Mouse (Mus musculus): ENCODE measurements around the gene Dnajb11.

Dnajb11 gene

DNA sequence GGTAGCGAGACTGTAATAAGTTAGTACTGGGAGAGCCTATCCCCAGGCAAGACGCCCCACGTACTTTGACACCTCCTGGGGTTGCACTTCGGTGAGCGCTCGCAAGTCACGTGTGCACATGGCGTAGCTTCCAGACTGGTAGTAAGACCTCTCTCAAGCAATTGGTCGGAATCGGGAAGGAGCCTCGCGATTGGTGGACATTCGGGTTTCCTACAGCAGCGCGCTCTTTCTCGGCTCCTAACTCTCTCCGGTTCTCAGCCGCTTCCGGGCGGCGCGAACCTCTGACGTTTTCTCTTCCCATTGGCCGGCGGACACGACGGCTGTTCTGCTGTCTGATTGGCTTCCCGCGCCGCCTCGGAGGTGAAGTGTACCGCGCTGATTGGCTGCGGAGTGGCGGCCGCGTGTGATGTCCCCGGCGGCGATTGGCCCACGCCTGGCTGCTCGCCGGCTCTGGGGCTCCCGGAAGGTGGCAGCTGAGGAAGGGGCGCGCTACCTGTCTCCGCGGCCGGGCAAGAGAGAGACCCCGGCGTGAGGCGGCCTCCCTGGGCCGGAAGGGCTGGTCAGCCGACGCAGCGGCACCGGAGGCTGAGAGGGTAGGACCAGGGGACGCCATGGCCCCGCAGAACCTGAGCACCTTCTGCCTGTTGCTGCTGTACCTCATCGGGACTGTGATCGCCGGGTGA is at the start of gene Dnajb11, which contains the start of gene Tbccd1:
Dnajb11 (plus strand) TSS at position 415 of the 683 bp plus-strand sequence.
Tbccd1 (minus strand) TSS at position 239 of the 683 bp plus-strand sequence.
- DNase-seq (ENCODE audit: low read depth, low spot score) = peak; percentile 97

DNA sequence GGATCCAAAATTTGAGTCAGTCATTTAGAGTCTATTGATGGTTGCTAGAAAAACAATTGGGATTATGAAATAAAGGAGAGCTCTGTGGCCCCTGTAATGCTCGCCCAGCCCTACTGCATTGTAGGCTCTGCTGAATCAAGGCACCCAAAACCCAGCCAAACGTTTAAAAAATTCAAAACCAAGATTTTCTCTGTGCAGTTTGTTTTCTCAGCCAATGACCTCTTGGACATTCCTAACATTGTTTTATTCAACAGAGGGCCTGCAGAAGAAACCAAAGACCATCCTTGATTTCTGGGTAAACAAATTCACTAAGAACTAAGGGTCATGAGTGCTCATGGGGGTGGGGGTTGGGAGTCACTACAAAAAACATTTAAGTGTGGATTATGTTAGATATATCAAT is 46.2 kb upstream of the Dnajb11 start, which contains the start of gene Crygs:
Crygs (minus strand) TSS at position 101 of the 400 bp plus-strand sequence.
- DNase-seq (ENCODE audit: low read depth, low spot score) = no peak

DNA sequence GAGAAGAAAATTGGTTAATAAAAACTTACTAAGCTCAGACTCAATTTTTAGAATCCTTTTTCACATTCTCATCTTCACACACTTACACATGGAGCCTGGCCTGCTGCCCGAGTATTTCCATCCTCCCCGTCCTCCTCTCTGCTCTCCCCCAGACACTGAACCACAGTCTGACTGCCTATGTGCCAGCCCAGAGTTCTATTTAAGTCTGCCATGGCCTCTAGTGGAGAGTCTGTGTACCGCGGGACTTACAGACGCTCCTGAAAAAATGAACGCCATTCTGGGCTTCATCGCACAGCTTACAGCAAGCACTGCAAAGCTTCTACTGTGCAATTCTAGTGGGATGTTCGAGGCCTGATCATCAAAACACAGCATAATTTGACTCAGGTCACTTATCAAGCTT is 36.9 kb upstream of the Dnajb11 start:
- DNase-seq (ENCODE audit: low read depth, low spot score) = no peak

GRCm38 (mm10) chr16:22832932-22833525 is 24.6 kb upstream of the Dnajb11 start:
- no peak for DNase-seq (ENCODE audit: low read depth, low spot score)

- DNase-seq (ENCODE audit: low read depth, low spot score) = no peak
Measured at GRCm38 (mm10) chr16:22839146-22839857, 18.3 kb upstream of the Dnajb11 start.

GRCm38 (mm10) chr16:22842871-22843270 is 14.8 kb upstream of the Dnajb11 start:
- DNase-seq (ENCODE audit: low read depth, low spot score) = no peak

GRCm38 (mm10) chr16:22844061-22844801 is 13.4 kb upstream of the Dnajb11 start:
- no peak for DNase-seq (ENCODE audit: low read depth, low spot score)

GRCm38 (mm10) chr16:22844834-22845233 is 12.8 kb upstream of the Dnajb11 start:
- no peak for DNase-seq (ENCODE audit: low read depth, low spot score)

GRCm38 (mm10) chr16:22845481-22845880 is 12.2 kb upstream of the Dnajb11 start:
- no peak for DNase-seq (ENCODE audit: low read depth, low spot score)

DNA sequence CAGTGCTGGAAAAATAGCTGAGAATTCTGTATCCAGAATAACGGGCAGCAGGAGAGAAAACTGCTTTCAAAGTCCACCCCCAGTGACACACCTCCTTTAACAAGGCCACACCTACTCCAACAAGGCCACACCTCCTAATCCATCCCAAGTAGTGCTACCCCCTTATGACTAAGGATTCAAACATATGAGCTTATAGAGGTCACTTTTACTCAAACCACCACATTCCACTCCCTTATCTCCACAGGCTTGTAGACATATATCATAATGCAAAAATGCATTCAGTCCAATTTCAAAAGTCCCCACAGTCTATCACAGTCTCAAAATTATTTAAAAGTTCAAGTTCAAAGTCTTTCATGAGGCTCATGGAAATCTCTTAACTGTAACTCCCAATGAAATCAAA is 10.0 kb upstream of the Dnajb11 start:
- no peak for DNase-seq (ENCODE audit: low read depth, low spot score)

- no peak for DNase-seq (ENCODE audit: low read depth, low spot score)
Measured at GRCm38 (mm10) chr16:22848331-22848730, 9.3 kb upstream of the Dnajb11 start.

- DNase-seq (ENCODE audit: low read depth, low spot score) = no peak
Measured at GRCm38 (mm10) chr16:22852709-22853108, 4.9 kb upstream of the Dnajb11 start.

GRCm38 (mm10) chr16:22856773-22857172 is 872 bp upstream of the Dnajb11 start:
- DNase-seq (ENCODE audit: low read depth, low spot score) = peak; percentile 50

GRCm38 (mm10) chr16:22872397-22872796 is 14.8 kb downstream of the Dnajb11 start:
- no peak for DNase-seq (ENCODE audit: low read depth, low spot score)

DNA sequence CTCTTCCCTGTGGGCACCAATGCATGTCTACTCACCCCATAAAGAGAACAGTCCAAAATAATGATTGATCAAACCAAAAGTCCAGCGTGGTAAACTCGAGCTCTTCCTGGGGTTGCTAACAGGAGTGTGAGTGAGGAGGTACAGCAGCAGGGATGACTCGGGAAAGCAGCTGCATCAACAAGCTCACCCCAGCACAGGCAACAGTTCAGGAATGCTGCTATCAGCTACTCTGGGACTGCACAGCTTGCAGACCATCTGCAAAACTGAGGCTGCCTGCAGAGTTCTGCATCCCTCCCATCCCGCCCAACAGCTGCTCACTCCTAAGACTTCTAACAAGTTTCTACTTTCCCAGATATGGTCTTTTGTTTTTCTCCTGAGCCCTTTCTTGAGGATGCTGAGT is 15.7 kb downstream of the Dnajb11 start:
- DNase-seq (ENCODE audit: low read depth, low spot score) = no peak

- no peak for DNase-seq (ENCODE audit: low read depth, low spot score)
Measured at GRCm38 (mm10) chr16:22876218-22877043, 18.8 kb downstream of the Dnajb11 start.

DNA sequence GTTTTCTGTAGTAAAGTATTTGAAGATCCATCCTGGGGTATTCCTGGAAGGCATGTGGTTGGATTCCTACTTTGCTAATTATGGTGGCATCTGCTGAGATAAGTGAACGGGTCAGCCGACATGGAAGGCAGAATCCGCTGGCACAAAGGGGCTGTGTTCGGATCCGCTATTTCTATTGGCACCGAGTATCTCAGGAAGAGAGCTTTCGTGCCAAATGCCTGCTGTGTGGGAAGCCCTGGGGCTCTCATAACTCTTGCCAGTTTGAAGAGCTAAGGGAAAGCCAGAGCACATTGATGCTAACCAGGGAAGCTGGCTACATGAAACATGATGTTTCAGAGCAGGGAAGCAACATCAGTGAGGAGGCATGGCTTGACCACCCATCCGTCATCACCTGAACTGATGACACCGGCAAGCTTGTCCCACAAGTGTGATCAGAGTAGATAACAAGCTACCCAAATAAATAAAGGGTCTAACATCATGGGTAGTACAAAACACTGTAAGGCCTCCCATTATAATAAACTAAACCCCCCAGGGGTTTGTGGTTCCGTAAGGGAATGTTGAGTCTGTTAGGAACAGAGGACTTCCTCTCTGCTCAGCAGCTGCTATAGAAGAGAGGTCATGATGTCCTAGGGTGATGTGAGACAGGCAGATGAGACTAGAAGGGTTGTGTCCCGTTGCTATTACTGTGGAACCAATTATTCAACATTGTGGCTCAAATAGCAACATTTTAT is 20.2 kb downstream of the Dnajb11 start:
- DNase-seq (ENCODE audit: low read depth, low spot score) = no peak

DNA sequence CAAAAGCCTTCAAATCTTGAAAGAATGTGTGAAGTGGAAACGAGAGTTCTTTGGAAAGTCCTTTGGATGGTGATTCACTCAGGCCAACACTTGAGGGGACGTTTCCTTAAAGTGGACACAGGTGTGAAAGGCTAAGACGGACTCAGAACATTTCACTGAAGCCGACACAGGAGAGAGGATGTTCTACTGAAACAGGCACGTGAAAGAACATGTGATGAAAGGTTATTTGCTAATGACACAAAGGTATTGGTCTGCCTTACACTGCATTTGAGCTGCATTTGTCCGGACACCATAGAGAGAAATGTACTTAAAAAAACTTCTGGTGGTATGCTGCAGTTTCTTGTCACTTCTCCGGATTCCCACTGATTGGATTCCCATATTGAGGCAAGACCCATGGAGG is 21.1 kb downstream of the Dnajb11 start:
- DNase-seq (ENCODE audit: low read depth, low spot score) = no peak

DNA sequence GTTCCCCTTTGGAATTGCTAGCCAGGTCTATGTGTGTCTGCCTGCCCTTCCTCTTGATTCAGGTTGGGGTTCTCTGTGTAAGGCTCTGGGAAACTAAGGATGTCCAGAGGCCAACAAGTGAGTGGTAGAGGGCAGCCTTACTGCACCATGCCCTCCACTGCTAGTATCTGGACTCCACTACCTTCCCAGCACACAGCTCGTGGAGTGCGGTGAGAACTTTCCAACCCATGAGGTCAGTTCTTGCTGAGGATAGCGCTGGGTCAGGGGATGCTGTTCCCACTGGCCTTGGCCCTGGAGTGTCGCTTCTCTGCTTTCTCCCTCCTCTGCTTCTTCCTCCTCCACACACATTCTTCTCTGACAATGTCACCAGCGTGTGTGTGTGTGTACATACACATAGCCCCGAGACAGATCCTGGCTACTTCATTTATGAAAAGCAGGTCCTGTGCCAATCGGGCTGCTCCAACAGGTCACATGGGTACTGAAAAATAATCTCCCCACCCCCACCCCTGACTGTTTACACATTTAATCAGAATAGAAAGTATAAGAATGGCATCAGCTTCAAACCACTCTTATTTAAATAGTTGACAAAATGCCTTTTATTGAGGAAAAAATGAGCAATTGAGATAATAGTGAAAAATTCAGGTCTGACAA is 22.4 kb downstream of the Dnajb11 start:
- no peak for DNase-seq (ENCODE audit: low read depth, low spot score)

DNA sequence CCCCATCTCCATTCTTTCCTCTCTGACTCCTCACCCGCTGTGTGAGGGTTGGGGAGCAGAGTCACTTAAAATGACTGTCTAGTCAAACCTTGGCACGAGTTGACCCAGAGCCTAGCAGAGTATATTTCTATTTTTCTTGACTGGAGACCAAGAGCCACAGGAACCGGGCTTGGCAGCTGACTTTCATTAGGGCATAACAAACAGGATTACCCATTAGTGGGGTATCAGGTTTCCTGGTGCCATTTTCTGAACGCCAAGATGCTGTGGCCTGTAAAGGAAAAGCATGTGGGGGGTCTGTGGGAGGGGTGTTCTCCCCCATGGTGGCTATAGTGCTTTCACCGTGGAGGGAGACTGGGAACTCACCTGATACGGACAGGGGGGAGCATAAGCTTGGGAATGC is 23.3 kb downstream of the Dnajb11 start:
- DNase-seq (ENCODE audit: low read depth, low spot score) = no peak
